Mouse (Mus musculus) olfactory bulb, adult 2 months (tissue): ENCODE measurements around the gene Gas7.

ENCODE experiments used
- CTCF ChIP-seq: fragments of 200-500 bp; IDR thresholded peaks from 2 replicates; pipeline ENCODE4 v1.5.1; 2012; ENCODE audit warnings: low read depth, mild to moderate bottlenecking, low read length, moderate library complexity; ENCODE audit not compliant: insufficient read depth
- POLR2A ChIP-seq: fragments of 200-500 bp; IDR thresholded peaks from 2 replicates; pipeline ENCODE4 v1.6.1; 2012; ENCODE audit warnings: mild to moderate bottlenecking, low read depth, low read length, moderate library complexity; ENCODE audit not compliant: insufficient read depth

DNA sequence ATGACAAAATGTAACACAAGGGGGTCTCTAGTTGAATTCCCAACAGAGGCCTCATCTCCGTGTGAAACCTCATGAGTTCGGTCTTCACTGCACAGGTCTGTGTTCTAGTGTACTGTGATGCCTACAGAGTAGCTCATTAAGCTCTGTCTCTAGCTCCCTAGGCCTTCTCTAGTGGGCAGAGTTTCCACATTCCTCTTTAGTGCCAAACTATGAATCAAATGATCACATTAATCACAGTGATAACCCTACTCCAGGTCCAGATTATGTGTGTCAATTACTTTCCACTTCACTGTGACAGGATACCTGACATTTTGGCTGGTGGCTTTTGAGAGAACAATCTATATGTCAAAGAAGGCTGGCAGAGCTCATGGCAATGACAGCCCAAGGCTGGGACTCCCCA lies 44.9 kb downstream of the Gas7 start:
- TF ChIP-seq CTCF: no peak
- TF ChIP-seq POLR2A: no peak
